Mouse (Mus musculus): Measurements from ENCODE around the gene Trmt13.
"Not testable (repeated sequence)": the region's sequence is repeated elsewhere in the genome, so short reads cannot be mapped to it uniquely, and the experiment has no call there.

Gene Trmt13

GRCm38 (mm10) chr3:116634091-116634490 lies 19.7 kb upstream of the Trmt13 start:
- DNase-seq (ENCODE audit: low spot score in 2 of 2) = no peak

DNA sequence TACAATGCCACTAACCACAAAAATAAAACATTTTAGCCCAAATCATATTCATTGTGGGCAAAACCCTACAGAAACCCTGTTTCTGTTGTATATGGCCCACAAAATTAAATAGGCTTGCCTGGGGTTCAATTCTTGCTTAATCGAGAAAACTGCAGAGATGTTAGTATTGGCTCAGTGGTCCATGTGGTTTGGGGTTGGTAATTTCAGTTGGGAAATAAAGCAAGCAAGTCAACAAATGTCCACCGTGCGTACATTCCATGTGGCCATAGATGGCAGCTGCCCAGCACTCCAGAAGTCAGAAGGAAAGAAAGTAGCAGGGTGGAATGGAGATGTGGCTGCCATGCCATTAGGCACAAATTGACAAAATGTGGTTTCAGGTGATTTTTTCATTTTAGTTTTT lies 18.6 kb upstream of the Trmt13 start:
- no peak for DNase-seq (ENCODE audit: low spot score in 2 of 2)

- no peak for DNase-seq (ENCODE audit: low spot score in 2 of 2)
These were observed 17.1 kb upstream of the Trmt13 start for GRCm38 (mm10) chr3:116631459-116631858.

- DNase-seq (ENCODE audit: low spot score in 2 of 2) = no peak
These were observed 8.3 kb upstream of the Trmt13 start for GRCm38 (mm10) chr3:116622641-116623040.

DNA sequence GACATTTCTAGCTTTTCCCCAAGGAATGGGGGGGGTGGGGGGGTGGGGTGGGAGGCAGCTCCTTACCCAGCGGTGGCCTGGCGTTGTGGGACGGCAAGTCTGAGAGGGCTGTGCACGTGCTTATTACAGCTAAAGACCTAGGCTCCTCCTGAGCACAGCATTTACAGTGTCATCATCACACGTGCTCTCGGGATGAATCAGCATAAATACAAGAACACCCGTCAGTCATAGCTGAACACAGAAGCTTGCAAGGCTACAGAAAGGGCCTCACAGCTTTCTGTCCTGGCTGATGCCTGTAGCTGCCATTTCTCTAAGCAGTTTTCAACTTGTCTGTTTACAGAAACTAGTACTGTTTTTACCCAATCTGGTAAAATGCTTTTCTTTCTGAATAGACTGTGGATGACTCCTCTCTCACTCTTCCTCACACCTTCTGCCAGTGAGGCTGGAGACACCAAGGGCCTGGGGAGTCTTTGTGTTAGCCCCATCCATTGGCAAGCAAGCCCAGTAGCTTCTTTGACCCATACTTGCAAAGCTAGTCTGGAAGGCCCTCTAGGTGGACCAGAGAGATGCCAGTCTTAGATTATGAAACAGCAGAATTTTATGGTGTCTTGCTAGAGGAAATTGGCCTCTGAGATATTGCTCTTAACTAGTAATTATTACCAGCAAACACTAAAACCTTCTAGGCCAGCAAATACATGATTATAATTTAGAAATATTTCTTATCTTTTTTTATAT lies 6.4 kb upstream of the Trmt13 start:
- no peak for DNase-seq (ENCODE audit: low spot score in 2 of 2)

- DNase-seq (ENCODE audit: low spot score in 2 of 2) = no peak
These were observed 4.5 kb upstream of the Trmt13 start for GRCm38 (mm10) chr3:116618855-116619254.

DNA sequence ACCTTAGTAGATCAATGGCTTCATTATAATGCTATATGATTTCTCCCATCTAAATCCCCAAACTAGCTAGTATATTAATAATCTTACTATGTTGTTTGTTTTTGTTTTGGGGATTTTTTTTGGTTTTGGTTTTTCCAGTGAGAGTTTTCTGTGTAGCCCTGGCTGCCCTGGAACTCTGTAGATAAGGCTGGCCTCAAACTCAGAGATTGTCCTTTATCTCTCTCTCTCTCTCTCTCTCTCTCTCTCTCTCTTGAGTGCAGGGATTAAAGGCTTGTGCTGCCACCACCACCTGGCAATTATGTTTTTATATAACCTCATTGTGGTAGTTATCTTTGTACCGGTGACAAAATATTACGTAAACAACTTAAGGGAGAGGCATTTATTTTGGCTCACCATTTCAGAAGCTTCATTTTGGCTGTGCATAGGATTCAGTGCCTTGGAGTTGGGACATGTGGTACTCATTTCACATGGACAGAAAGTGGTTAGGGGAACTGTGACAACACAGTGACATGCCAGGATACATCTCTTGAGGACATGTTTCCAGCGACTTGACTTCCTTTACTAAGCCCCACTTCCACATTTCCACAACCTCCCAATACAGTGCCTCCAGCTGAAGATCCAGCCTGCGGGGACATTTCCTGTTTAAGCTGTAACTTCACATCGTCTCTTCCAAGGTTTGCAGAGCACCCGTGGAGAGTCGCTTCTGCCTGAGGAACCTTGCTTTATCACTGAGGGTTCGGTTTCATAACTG lies 1.1 kb upstream of the Trmt13 start:
- no peak for DNase-seq (ENCODE audit: low spot score in 2 of 2)

- no peak for DNase-seq (ENCODE audit: low spot score in 2 of 2)
These were observed 9.8 kb downstream of the Trmt13 start for GRCm38 (mm10) chr3:116604570-116604969.

DNA sequence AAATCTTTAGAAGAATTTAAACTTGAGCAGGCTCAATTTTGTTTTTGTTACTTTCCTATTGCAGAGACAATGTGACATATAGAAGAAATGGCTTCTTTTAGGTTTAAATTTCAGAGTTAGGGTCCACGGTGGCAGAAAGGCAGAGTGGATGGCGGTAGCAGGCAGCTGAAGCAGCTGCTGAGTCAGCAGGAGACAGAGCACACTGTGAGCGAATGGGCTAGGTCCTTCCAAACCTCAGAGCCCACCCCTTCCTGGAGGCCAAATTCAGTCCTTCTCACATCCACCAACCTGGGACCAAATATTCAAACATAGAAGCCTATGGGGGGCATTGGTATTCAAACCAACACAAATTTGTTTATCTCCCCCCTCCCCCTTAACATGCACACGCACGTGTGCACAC lies 12.6 kb downstream of the Trmt13 start:
- no peak for DNase-seq (ENCODE audit: low spot score in 2 of 2)

- DNase-seq (ENCODE audit: low spot score in 2 of 2) = no peak
These were observed 13.4 kb downstream of the Trmt13 start for GRCm38 (mm10) chr3:116601005-116601404.

GRCm38 (mm10) chr3:116599705-116600104 lies 14.7 kb downstream of the Trmt13 start:
- DNase-seq (ENCODE audit: low spot score in 2 of 2) = no peak

DNA sequence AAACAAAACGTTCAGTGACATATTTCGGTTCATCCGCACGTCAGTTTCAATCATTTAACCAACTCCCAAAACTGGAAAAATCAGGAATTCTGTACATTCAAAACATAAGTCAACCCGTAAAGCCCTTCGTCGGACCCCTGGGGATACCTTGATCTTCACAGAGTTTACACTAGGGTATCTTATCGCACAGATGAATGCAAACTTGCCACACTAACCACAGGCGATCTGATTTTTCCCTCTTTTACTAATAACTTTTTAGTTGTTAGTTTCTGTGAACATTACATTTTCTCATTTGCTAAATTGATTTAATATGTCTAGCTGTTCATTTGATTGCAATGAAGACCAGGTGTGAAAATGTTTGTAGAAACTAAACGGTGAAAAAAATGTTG lies 18.8 kb downstream of the Trmt13 start:
- DNase-seq (ENCODE audit: low spot score in 2 of 2) = no peak

DNA sequence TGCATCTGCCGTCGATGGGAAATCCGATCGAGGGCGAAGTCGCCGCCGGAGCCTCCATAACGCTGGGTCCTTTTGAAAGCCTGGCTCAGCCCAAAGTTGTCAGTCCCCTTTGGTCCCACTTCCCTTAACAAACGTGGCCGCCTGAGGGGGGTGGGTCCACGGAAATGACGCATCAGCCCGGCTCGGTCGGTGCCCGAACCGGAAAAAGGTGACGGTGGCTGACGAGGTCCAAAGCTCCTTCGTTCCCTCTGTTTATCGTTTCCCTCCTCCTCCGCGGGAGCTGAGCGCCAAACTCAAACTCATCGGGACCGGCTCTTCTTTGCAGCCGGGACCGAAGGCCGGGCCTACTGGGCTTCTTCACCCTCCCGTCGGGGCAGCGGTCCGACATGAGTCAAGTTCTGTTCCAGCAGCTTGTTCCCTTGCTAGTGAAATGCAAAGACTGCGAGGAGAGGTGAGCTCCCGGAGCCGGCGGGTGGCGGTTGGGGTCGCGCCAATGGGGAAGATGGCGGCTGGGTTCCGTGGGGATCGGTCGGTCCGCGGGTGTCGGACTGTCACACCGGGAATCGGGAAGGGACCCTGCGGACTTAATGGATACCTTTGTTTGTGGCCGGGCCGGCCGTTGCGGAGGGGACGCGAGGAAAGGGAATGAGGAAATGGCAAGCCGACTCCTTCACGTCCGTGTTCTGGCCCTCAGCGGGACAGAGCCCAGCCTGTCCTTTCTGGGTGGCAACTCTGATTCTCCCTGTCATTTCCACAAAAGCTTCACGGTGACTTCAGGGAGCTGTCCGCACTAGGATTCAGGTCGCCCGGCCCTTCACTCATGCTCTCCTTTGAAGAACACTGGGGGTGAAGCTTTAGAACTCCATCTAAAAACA lies 19.4 kb downstream of the Trmt13 start, which contains the start of gene Sass6:
TSS of gene Sass6 (plus strand) at position 255 of the 875 bp plus-strand sequence.
- peak; percentile 94 to 95 for DNase-seq (ENCODE audit: low spot score in 2 of 2)

- no peak for DNase-seq (ENCODE audit: low spot score in 2 of 2)
These were observed 20.2 kb downstream of the Trmt13 start for GRCm38 (mm10) chr3:116594076-116594727.

DNA sequence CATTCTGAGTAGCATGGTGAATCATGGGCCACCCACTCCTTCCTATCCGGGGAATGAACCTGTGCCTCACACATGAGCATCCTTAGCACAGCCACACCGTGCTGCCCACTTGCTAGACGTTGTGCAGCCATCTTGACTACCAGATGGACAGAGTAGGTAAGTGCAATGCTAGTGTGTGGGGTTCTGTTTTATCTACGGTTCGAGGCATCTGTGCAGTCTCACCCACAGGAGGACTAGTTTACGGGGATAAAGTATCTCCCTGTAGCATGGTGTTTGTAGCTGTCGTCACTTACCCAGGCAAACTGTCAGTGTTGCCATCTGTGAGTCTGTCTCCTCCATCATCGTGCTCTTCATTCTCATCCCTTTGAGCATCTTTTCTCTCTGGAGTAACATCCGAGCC lies 32.2 kb downstream of the Trmt13 start:
- DNase-seq (ENCODE audit: low spot score in 2 of 2) = no peak

GRCm38 (mm10) chr3:116577286-116577685 lies 37.1 kb downstream of the Trmt13 start:
- DNase-seq (ENCODE audit: low spot score in 2 of 2) = no peak

- no peak for DNase-seq (ENCODE audit: low spot score in 2 of 2)
These were observed 43.8 kb downstream of the Trmt13 start for GRCm38 (mm10) chr3:116570628-116571027.

DNA sequence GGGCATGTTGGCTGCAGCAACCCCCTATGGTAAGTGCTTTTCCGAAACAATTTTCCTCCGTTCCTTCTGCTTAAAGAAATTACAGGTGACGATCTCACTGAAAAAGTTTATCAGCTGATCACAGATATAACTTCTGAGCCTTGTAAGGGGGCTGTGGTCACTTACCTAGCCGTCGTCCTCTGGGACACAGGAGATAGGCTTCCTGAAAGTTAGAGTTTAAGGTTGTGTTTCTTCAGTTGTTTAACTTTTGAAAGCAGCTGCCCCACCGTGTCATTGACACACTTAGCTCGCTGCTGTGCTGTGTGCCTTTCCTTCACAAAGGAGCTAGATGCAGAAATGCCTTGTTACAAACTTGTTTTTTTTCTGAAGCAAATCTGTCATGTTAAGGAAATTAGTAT lies 51.3 kb downstream of the Trmt13 start:
- no peak for DNase-seq (ENCODE audit: low spot score in 2 of 2)

DNA sequence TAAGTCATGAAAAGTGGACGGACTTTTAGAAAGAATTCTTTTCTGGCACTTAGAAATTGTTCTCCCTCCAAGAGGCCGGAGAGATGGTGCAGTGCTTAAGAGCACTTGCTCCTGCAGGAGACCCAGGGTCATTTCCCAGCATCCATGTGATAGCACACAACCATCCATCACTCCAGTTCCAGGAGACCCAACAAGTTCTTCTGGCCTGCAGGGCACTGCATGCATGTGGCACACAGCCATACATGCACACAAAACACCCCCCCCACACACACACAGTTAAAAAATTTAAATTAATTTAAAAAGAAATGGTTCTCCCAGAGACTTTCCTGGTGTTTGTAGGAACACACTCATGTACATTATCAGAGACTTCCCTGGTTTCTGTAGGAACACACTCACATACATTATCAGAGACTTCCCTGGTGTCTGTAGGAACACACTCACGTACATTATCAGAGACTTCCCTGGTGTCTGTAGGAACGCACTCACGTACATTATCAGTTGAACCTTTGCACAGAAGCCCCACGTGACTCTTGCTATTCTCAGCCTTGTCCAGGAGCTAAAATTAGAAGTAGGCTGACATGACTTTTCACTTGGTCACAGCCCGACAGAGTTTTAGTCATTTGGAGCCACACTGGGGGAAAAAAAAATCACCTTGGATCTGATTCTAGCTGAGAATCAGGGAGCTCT lies 51.8 kb downstream of the Trmt13 start, which contains the start of gene Lrrc39:
TSS of gene Lrrc39 (plus strand) at position 566 of the 687 bp plus-strand sequence.
- DNase-seq (ENCODE audit: low spot score in 2 of 2) = peak; percentile 10 to 41

DNA sequence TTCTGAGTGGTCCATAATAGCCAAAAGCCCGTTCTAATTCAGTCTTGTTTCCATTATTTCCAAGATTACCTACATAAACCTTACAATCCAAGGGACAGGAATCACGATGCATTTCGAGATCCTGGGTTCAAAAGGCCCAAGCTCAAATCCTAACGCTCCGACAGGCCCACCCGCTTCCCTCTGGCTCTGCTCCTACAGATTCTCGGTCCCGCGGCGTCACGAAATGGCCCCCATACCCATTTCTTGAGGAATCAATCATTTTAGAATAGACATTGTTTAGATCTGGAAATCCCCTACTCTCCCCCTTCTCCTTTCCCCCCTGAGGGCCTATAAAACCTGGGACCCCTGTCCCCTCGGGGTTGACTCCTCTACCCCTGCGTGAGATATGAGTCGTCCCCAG lies 53.1 kb downstream of the Trmt13 start:
- not testable (repeated sequence) for DNase-seq (ENCODE audit: low spot score in 2 of 2)

DNA sequence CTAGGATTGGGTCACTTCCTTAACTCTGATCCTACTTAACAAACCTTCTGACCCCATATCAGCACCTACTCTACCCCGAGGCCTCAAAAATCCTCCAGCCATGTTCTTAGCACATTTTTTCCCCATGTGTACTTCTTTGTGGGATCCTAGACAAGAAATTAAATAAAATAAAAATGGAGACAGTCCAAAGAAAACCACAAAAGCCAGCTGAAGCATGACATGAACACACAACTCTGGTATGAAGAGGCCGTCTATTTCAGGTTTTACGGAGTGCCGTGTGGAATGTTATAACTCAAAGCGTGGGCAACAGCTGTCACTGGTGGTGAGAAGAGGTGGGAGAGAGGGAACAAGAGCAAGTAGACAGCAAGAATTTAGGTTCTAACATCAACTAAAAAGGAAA lies 63.0 kb downstream of the Trmt13 start:
- no peak for DNase-seq (ENCODE audit: low spot score in 2 of 2)
